Mouse (Mus musculus): ENCODE measurements at regions not wholly inside any gene's neighbourhood (a gene's known extent, or its start where the extent isn't known, plus 50 kb on each side); places are given as distances from the start of the nearest gene placed in this dataset. TPM values are rescaled to one million over a fixed set of nuclear protein-coding genes. Genes with fewer than 3 reads are reported as not detected.

Small RNAs in the stretch of these regions (microRNA-seq; reads per million reads assigned to microRNA genes)
- not detected for gene Gm27878

Measured in stomach, embryonic 14.5 days (tissue).